Mouse (Mus musculus) inflammation-experienced regulatory T-cells, adult 6 months (primary cell): ENCODE data around the gene Hey2. TPM values are rescaled to one million over a fixed set of nuclear protein-coding genes. Genes with fewer than 3 reads are reported as not detected.
A peak's percentile ranks its signal among the peaks of the same experiment; 100 is the strongest.

ENCODE experiments used
- ATAC-seq: one replicate; pipeline ENCODE4 v1.8.0; 2017
- polyA plus RNA-seq, 3 experiments: library from polyadenylated mRNA; unstranded; fragments of 100-300 nt; shearing (Covaris generic); gene quantifications; one replicate each; pipeline ENCODE4 v1.2.1; 2017

Hey2 gene
- under 1 TPM in 1 of 3 experiments, not detected in 2; 0.26 TPM for polyA plus RNA-seq

GRCm38 (mm10) chr10:30842643-30843437 lies at the start of gene Hey2:
TSS of gene Hey2 (minus strand) at chr10:30842801.
- peak; percentile 88 for ATAC-seq

GRCm38 (mm10) chr10:30883085-30883760 lies 40.6 kb upstream of the Hey2 start:
- no peak for ATAC-seq

- no peak for ATAC-seq
These were observed 38.5 kb upstream of the Hey2 start for GRCm38 (mm10) chr10:30881109-30881508.

GRCm38 (mm10) chr10:30845101-30845825 lies 2.7 kb upstream of the Hey2 start:
- ATAC-seq: no peak

- ATAC-seq: no peak
These were observed 1.8 kb upstream of the Hey2 start for GRCm38 (mm10) chr10:30844191-30845010.

- peak; percentile 17 for ATAC-seq
These were observed 1.0 kb upstream of the Hey2 start for GRCm38 (mm10) chr10:30843438-30844190.

GRCm38 (mm10) chr10:30842228-30842627 lies 373 bp downstream of the Hey2 start:
- ATAC-seq: peak; percentile 8

- no peak for ATAC-seq
These were observed 1.8 kb downstream of the Hey2 start for GRCm38 (mm10) chr10:30840824-30841223.

GRCm38 (mm10) chr10:30838188-30838587 lies 4.4 kb downstream of the Hey2 start:
- no peak for ATAC-seq

- ATAC-seq: peak; percentile 61
These were observed 17.6 kb downstream of the Hey2 start for GRCm38 (mm10) chr10:30825049-30825448.

GRCm38 (mm10) chr10:30810967-30811293 lies 31.7 kb downstream of the Hey2 start:
- peak; percentile 99 for ATAC-seq

- peak; percentile 48 for ATAC-seq
These were observed 32.2 kb downstream of the Hey2 start for GRCm38 (mm10) chr10:30810247-30810966.

- no peak for ATAC-seq
These were observed 38.9 kb downstream of the Hey2 start for GRCm38 (mm10) chr10:30803587-30804253.

GRCm38 (mm10) chr10:30802681-30803586 lies 39.7 kb downstream of the Hey2 start, which contains the start of gene Ncoa7:
TSS of gene Ncoa7 (minus strand) at chr10:30803326.
- peak; percentile 79 for ATAC-seq

- peak; percentile 10 for ATAC-seq
These were observed 40.6 kb downstream of the Hey2 start for GRCm38 (mm10) chr10:30802033-30802432.

GRCm38 (mm10) chr10:30799713-30800450 lies 42.7 kb downstream of the Hey2 start:
- no peak for ATAC-seq

GRCm38 (mm10) chr10:30796469-30797261 lies 45.9 kb downstream of the Hey2 start:
- no peak for ATAC-seq

- ATAC-seq: no peak
These were observed 51.6 kb downstream of the Hey2 start for GRCm38 (mm10) chr10:30791016-30791415.
